Mouse (Mus musculus): ENCODE data around the gene Mtf1. TPM values are rescaled to one million over a fixed set of nuclear protein-coding genes. Genes with fewer than 3 reads are reported as not detected.

Gene Mtf1
- polyA plus RNA-seq (2016; fragmentation: Nextera tagmentation; extraction: Ambion mirVana) = 15.9 and 17.9 TPM in 2 replicates

DNA sequence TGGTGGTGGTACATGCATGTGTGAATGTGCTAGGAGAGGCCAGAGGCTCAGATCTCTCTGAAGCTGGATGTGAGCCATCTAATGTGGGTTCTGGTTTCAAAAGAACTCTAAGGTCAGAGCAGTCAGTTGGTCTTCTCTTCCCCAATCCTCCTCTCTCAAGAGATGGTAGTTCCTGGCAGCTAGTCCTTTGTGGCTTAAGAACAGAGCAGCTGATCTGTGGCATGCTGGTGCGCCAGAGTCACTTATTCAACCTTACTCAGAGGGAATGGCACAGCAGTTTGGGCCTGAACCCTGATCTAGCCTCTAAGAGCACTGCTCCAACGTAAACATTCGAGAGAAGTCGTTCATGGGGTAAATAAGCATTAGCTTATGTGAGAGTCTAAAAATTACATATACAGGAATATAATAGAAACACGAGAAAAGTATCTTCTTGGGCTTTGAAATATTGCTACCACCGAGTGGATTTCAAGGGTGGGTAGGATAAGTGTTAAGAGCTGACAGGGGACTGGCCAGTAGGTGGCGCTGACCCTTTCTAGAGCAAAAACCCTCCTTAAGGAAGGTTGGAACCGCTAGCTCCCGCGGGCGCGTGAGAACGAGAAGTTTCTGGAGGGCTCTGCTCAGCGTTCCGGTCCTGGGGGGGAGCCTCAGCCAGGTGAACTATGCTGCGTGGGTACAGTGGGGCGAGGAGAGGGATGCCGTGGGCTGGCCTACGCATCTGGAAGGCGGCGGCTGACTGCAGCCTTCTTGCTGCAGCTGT, at the start of gene Mtf1:
Gene Mtf1 (plus strand): TSS at position 553 of the 757 bp plus-strand sequence.
- Histone ChIP-seq H3K27ac (replicated peaks) (peak within 1 kb of the TSS; percentile 98), H3K36me3 (replicated peaks) (peaks cover 46% of the 10 kb centered on the region), H3K9me3 (no peaks in the 10 kb centered on the region), H3K4me3 (peak within 1 kb of the TSS; percentile 94), H3K27me3 (replicated peaks; ENCODE audit: low read depth, poor library complexity, severe bottlenecking) (no peaks in the 10 kb centered on the region), H3K4me1 (peaks cover 15% of the 10 kb centered on the region)
- 3% methylated on average over 21 of the region's 21 CpGs for WGBS
- DNase-seq (ENCODE audit: low spot score) = peak; percentile 90

DNA sequence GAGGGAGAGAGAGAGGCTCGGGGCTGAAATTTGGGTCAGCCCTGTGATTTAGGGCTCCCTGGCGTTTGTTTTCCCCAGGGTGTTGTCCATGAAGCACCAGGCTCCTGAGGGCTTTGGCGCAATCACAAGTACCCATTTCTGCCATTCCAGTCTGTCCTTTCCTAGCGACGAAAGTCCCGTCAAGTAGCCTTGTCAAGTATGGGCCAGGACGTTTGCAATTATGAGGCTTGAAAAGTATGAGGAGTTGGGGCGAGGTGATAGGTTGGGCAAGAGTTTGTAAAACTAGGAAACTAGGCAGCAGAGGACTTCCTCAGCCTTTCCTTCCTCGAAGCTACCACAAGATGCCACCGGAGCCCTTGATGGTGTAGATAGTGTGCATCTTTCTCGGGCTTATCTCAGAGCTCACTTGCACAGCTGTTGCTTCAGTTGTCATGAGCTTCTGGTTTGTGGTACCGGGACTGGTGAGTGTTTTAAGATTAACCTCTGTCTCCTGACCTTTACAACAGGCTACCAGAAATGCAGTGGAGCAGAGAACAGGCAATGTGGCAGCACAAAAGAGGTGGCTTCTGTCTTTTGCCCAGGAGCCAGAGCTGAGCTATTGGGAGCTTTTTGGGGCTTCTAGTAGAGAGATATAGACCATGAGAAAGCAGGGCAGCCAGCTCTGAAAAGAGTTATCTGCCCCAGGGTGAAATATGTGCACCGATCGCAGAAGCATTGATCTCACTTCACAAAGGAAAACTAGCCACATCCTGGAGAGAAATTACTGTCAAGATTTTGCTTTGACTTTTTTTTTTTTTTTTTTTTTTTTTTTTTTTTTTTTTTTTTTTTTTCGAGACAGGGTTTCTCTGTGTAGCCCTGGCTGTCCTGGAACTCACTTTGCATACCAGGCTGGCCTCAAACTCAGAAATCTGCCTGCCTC, 49.4 kb upstream of the Mtf1 start:
- H3K4me1 ChIP-seq = peaks cover 27% of the 10 kb centered on the region
- H3K36me3 ChIP-seq (replicated peaks) = no peaks in the 10 kb centered on the region
- H3K4me3 ChIP-seq = peak overlapping the region; percentile 83
- H3K9me3 ChIP-seq = no peaks in the 10 kb centered on the region
- peaks cover 16% of the 10 kb centered on the region for H3K27me3 ChIP-seq (replicated peaks; ENCODE audit: low read depth, poor library complexity, severe bottlenecking)
- WGBS = 16% methylated on average over 15 of the region's 15 CpGs
- no peak for DNase-seq (ENCODE audit: low spot score)
- peak overlapping the region; percentile 75; the same call in 1 of the 2 replicates for H3K27ac ChIP-seq (replicated peaks)

DNA sequence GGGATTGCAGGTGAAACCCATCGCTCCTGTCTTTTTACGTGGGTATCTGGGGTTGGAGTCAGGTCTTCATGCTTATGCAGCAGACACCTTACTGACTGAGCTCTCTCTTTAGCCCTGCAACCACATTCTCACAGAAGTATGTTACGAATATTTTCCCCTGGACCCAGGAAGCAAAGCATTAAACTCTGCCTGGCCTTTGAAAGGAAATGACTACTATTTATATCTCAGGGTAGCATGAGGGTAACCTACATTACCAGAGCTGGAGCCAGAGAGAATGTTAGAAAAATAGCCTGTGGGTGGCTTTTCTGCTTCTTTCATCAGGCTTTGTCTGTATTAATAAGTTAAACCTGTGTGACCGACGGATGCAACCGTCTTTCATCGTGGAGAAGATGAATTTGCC, 46.4 kb upstream of the Mtf1 start:
- Histone ChIP-seq H3K27me3 (replicated peaks; ENCODE audit: low read depth, poor library complexity, severe bottlenecking) (peaks cover 1% of the 10 kb centered on the region; the same call in 1 of the 2 replicates), H3K4me3 (no peak overlapping the region), H3K27ac (replicated peaks) (no peak overlapping the region), H3K36me3 (replicated peaks) (peaks cover 8% of the 10 kb centered on the region; the same call in 1 of the 2 replicates), H3K4me1 (peaks cover 24% of the 10 kb centered on the region), H3K9me3 (no peaks in the 10 kb centered on the region)
- 62% methylated on average over 7 of the region's 7 CpGs for WGBS
- no peak for DNase-seq (ENCODE audit: low spot score)

DNA sequence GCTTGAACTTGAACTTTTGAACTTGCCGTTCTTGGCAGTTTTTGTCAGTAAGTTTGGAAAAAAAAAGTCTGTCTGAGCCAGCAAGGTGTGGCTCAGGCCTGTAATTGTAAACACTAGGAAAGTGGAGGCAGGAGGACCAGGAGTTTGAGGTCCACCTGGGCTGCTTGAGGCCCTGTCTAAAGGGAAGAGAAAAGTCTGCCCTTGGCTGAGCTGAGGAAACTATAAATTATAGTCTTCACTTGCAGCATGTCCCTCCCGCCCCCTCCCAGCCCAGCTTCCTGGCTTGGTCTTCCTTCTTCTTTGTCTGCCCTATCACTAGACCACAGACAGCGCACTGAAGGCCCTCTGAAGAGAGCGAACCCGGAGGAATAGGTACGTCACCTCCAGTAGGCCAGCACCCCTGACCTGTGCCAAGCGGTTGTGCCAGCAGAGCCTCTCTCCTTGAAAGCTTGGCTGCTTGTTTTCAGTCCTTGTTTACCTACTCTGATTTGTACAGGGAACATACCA, 42.5 kb upstream of the Mtf1 start:
- Histone ChIP-seq H3K4me3 (no peak overlapping the region), H3K4me1 (peaks cover 8% of the 10 kb centered on the region; the same call in 1 of the 2 replicates), H3K27me3 (replicated peaks; ENCODE audit: low read depth, poor library complexity, severe bottlenecking) (no peaks in the 10 kb centered on the region), H3K27ac (replicated peaks) (no peak overlapping the region), H3K36me3 (replicated peaks) (peaks cover 8% of the 10 kb centered on the region; the same call in 1 of the 2 replicates), H3K9me3 (no peaks in the 10 kb centered on the region)
- WGBS = 92% methylated on average over 7 of the region's 7 CpGs
- DNase-seq (ENCODE audit: low spot score) = no peak

DNA sequence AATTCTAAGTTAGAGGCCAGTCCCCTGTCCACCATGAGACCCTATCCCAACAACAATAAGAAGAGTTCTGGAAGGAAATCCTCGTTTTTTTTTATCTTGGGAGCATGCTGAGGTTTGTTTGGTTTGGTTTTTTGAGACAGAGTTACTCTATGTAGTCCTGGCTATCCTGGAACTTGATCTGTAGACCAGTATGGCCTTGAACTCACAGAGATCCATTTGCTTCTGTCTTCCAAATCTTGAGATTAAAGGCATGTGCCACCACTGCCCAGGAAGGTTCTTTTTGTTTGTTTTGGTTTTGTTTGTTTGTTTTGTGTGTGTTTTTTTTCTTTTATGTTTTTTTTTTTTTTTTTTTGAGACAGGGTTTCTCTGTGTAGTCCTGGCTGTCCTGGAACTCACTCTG, 40.7 kb upstream of the Mtf1 start:
- Histone ChIP-seq H3K36me3 (replicated peaks) (peaks cover 8% of the 10 kb centered on the region; the same call in 1 of the 2 replicates), H3K4me1 (no peaks in the 10 kb centered on the region), H3K4me3 (no peak overlapping the region), H3K9me3 (no peaks in the 10 kb centered on the region), H3K27me3 (replicated peaks; ENCODE audit: low read depth, poor library complexity, severe bottlenecking) (no peaks in the 10 kb centered on the region), H3K27ac (replicated peaks) (no peak overlapping the region)
- no peak for DNase-seq (ENCODE audit: low spot score)
- 59% methylated on average over 1 of the region's 1 CpGs for whole genome bisulfite sequencing

DNA sequence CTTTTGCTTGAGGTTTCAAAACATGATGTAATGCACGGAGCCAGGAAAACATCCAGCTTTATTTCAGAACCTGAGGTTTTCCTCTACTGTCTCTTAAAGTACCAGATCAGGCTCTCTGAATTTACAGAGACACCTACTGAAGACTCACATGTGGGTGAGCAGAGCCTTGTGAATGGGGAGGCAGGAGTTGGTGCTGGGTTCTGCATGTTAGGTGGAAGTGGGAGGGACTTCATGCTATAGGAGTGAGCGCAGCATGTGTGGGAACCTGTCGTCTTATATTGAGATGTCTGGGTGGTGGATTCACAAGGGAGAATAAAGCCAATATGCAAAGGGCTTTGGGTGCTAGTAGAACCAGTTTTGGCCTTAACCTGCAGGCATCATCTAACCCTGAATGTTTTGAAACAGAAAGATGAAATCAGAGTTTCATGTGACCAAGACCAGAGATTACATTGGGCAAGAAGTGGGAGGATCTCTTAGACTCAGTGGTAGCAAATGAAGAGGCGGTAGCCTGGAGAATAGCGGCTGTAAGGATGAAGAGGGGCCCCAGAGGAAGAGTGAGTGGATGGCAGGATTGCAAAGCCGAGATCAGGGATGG, 38.9 kb upstream of the Mtf1 start:
- 90% methylated on average over 6 of the region's 6 CpGs for WGBS
- Histone ChIP-seq H3K4me1 (no peaks in the 10 kb centered on the region), H3K36me3 (replicated peaks) (peaks cover 8% of the 10 kb centered on the region; the same call in 1 of the 2 replicates), H3K9me3 (no peaks in the 10 kb centered on the region), H3K4me3 (no peak overlapping the region), H3K27ac (replicated peaks) (no peak overlapping the region), H3K27me3 (replicated peaks; ENCODE audit: low read depth, poor library complexity, severe bottlenecking) (no peaks in the 10 kb centered on the region)
- DNase-seq (ENCODE audit: low spot score) = no peak

DNA sequence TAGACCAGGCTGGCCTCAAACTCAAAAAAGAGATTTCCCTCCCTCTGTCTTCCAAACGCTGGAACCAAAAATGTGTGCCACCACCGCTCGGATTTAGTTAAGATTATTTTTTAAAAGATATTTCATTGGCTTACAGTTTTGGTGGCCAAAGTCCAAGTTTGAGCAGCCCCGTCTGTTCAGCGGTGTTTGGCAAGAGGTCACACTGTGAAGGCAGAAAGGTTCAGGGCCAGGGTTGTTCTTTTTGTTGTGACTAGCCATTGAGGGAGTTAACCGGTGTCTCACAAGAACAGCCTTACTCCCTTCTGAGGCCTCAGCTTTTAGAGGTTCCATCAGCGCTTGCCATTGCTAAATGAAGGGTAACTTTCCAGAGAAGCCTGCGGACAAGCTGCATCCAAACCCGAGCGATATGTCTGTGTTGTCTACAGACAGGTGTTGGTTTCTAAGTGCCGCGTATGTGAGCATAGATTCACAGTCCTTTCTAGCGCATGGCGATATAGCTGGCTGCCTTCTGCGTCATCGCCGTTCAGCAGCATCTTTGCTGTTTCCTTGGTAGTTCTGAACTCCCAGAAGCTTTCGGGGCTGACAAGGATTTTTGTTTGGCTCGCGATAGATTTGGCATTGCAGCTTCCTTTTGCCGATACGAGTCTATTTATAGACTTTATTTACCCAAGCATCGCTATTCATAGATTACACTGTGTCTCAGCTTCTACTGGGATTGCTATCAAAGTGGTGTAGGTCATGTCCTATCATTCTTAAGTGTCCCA, 35.9 kb upstream of the Mtf1 start:
- Histone ChIP-seq H3K9me3 (no peaks in the 10 kb centered on the region), H3K27ac (replicated peaks) (no peak overlapping the region), H3K36me3 (replicated peaks) (no peaks in the 10 kb centered on the region), H3K27me3 (replicated peaks; ENCODE audit: low read depth, poor library complexity, severe bottlenecking) (no peaks in the 10 kb centered on the region), H3K4me1 (no peaks in the 10 kb centered on the region), H3K4me3 (no peak overlapping the region)
- WGBS = 92% methylated on average over 23 of the region's 23 CpGs
- no peak for DNase-seq (ENCODE audit: low spot score)

DNA sequence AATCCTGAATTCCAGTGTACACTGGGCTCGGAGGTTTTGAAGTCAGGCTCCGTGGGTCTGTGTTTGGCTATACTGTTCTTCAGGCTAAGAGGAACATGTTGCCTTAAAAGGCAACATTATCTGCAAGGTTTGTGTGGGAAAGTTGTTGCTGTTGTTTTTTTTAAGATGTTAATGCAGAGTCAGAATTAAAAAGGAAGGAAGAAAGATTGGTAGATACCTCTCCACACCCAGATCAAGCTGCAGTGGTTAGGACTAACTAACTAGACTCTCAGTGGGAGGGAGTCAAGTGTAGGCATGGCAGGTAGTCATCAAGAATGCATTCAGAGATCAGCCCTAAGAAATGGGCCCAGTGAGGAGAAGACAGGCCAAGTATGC, 35.4 kb upstream of the Mtf1 start:
- H3K27ac ChIP-seq (replicated peaks) = no peak overlapping the region
- DNase-seq (ENCODE audit: low spot score) = no peak

DNA sequence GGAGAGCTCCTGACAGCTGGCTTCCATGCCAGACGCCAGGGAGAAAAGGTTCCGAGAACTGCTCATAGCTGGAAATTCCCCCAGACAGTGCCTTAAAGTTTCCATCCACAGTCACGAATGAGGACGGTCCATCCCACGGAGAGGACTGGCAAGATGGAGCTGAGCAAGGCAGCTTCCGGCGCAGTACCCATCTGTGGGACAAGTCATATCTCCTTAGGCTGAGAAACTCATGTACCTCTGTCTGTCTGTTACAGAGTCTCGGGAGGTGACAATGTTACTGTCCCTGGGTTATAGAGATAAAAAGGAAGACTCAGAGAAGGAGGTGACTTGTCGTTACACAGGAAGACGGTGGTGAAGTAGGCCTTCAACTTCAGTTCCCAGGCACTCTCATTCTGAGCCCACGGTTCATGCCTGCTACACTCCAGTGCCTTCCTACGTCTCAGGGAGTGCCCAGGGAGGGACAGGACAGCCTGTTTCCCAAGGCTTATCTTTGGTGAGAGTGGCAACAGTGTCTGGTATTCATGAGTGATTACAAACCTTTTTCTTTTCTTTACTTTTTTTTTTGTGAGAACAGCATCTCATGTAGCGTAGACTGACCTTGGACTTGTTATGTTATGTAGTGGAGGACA, 32.8 kb upstream of the Mtf1 start:
- no peaks in the 10 kb centered on the region for H3K27me3 ChIP-seq (replicated peaks; ENCODE audit: low read depth, poor library complexity, severe bottlenecking)
- H3K9me3 ChIP-seq = no peaks in the 10 kb centered on the region
- H3K36me3 ChIP-seq (replicated peaks) = no peaks in the 10 kb centered on the region
- no peak for DNase-seq (ENCODE audit: low spot score)
- H3K27ac ChIP-seq (replicated peaks) = no peak overlapping the region
- 90% methylated on average over 13 of the region's 13 CpGs for WGBS
- no peak overlapping the region for H3K4me3 ChIP-seq
- H3K4me1 ChIP-seq = no peaks in the 10 kb centered on the region

More for the DNA sequence above, 35.4 kb upstream of the Mtf1 start:
- no peak overlapping the region for H3K4me3 ChIP-seq
- no peaks in the 10 kb centered on the region for H3K9me3 ChIP-seq
- H3K36me3 ChIP-seq (replicated peaks) = no peaks in the 10 kb centered on the region
- H3K4me1 ChIP-seq = no peaks in the 10 kb centered on the region
- H3K27me3 ChIP-seq (replicated peaks; ENCODE audit: low read depth, poor library complexity, severe bottlenecking) = no peaks in the 10 kb centered on the region
- WGBS = 92% methylated on average over 2 of the region's 2 CpGs

DNA sequence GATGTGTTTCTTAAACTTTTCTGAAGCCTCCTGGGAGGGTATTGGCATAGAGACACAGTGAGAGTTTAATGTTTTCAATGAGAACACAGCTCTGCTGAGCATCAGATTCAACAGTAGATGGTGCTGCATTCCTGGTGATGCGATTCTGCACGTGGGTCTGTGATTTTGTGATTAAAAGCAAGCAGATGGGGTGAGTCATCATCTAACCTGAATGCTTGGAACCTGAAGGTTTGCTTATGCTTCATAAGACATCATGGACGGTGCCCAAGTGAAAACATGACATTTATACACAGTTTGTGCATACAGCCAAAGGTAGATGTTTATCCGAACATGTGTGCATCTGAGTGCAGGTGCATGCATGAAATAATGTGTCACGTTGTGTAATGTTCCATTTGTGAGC, 31.3 kb upstream of the Mtf1 start:
- Histone ChIP-seq H3K4me3 (no peak overlapping the region), H3K36me3 (replicated peaks) (no peaks in the 10 kb centered on the region), H3K9me3 (no peaks in the 10 kb centered on the region), H3K27me3 (replicated peaks; ENCODE audit: low read depth, poor library complexity, severe bottlenecking) (no peaks in the 10 kb centered on the region), H3K4me1 (no peaks in the 10 kb centered on the region), H3K27ac (replicated peaks) (no peak overlapping the region)
- no peak for DNase-seq (ENCODE audit: low spot score)
- WGBS = 81% methylated on average over 5 of the region's 5 CpGs

DNA sequence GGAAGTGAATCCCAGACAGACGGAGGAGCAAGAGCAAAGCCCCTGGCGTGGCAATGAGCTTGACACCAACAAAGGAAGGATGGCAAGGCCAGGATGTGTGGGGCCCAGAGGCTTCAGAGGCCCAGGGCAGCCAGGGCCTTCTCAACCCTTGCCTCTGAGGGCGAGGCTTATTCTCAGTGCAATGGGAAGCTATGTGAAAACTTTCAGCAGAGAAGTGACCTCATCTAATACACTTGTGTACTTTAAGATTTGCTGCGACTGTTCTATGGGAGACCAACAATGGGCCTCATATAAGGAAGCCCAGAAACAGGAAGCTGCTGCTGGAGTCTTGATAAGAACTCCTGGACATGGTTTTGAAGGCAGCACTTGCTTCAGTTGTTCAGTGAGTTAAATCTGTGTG, 29.8 kb upstream of the Mtf1 start:
- no peak for DNase-seq (ENCODE audit: low spot score)
- H3K4me1 ChIP-seq = no peaks in the 10 kb centered on the region
- H3K9me3 ChIP-seq = no peaks in the 10 kb centered on the region
- H3K4me3 ChIP-seq = no peak overlapping the region
- no peaks in the 10 kb centered on the region for H3K27me3 ChIP-seq (replicated peaks; ENCODE audit: low read depth, poor library complexity, severe bottlenecking)
- 72% methylated on average over 4 of the region's 4 CpGs for WGBS
- no peak overlapping the region for H3K27ac ChIP-seq (replicated peaks)
- no peaks in the 10 kb centered on the region for H3K36me3 ChIP-seq (replicated peaks)
